Mouse (Mus musculus): ENCODE data around the gene Lmod3. TPM values are rescaled to one million over a fixed set of nuclear protein-coding genes. Genes with fewer than 3 reads are reported as not detected.
"Not testable (repeated sequence)": the region's sequence is repeated elsewhere in the genome, so short reads cannot be mapped to it uniquely, and the experiment has no call there.

The Lmod3 gene
- polyA plus RNA-seq, 1 experiment: not detected

DNA sequence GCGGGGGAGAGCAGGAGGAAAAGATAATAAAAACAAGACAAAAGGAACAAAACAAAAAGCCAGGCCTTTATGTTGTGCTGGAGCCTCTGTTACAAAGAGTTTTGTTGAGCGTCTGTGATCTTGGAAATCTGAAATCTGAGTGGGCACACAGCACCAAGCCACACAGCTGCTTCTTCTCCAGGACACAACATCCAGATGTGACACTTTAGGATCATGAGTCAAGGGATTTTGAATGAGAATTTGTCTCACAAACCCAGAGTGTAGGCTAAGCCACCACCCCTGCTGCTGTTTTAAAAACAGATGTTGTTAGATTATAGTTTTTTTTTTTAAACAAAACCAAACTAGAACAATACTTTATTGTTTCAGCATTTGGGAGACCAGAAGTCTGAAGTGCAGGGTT lies 19.8 kb upstream of the Lmod3 start:
- Histone ChIP-seq H3K27ac (ENCODE audit: control insufficient read depth, insufficient read depth, low read depth, low read length, poor library complexity) (no peak overlapping the region), H3K4me3 (replicated peaks; ENCODE audit: control insufficient read depth, low read depth, low read length) (no peak overlapping the region), H3K4me1 (ENCODE audit: control insufficient read depth, insufficient read depth, low read length) (no peaks in the 10 kb centered on the region)
- 74% methylated on average over 2 of the region's 2 CpGs for WGBS
- TF ChIP-seq CTCF (IDR thresholded peaks at IDR 0.05; ENCODE audit: control insufficient read depth, insufficient read depth, low read length) (no peak), POLR2A (IDR thresholded peaks at IDR 0.05; ENCODE audit: borderline replicate concordance, control insufficient read depth, low read depth, low read length) (no peak)

DNA sequence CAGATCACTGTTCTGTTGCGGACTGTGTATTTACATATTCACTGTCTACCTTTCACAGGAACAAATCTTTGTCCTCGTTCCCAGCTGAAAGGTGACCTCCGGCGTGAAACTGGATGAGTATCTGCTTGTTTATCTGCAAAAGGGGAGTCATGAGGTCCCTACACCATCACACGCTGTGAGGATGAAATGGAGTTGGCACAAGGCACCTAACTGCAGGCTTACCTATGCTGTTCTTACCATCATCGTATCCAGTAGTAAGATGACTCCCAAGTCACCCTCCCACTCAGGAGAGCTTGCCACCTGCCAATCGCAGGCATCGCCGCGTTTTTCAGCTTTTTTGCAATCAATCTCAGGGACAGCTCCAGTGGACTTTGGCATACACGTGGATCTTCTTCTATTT lies 17.0 kb upstream of the Lmod3 start:
- H3K27ac ChIP-seq (ENCODE audit: control insufficient read depth, insufficient read depth, low read depth, low read length, poor library complexity): no peak overlapping the region
- H3K4me1 ChIP-seq (ENCODE audit: control insufficient read depth, insufficient read depth, low read length): no peaks in the 10 kb centered on the region
- WGBS: 83% methylated on average over 11 of the region's 11 CpGs
- no peak for TF ChIP-seq POLR2A (IDR thresholded peaks at IDR 0.05; ENCODE audit: borderline replicate concordance, control insufficient read depth, low read depth, low read length)
- TF ChIP-seq CTCF (IDR thresholded peaks at IDR 0.05; ENCODE audit: control insufficient read depth, insufficient read depth, low read length): no peak
- H3K4me3 ChIP-seq (replicated peaks; ENCODE audit: control insufficient read depth, low read depth, low read length): no peak overlapping the region

DNA sequence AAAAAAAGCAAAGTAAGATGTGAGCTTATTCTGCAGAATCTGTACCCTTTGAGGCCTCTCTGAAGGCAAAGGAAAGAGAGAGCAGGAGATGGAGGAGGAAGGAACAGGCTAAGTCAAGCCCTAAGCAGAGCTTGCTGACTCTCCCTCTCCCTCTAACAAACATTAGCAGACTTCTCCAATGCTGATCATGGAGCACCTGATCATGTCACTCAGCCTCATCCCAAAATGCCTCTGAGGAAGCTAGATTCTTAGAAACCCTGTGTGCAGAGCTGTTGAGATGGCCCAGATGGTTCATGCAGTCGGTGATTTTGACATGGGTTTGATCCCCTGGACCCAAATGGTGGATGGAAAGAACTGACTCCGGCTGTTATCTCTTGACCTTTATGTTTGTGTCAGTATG lies 14.6 kb upstream of the Lmod3 start:
- Histone ChIP-seq H3K27ac (ENCODE audit: control insufficient read depth, insufficient read depth, low read depth, low read length, poor library complexity) (no peak overlapping the region), H3K4me3 (replicated peaks; ENCODE audit: control insufficient read depth, low read depth, low read length) (no peak overlapping the region), H3K4me1 (ENCODE audit: control insufficient read depth, insufficient read depth, low read length) (no peaks in the 10 kb centered on the region)
- TF ChIP-seq POLR2A (IDR thresholded peaks at IDR 0.05; ENCODE audit: borderline replicate concordance, control insufficient read depth, low read depth, low read length) (no peak), CTCF (IDR thresholded peaks at IDR 0.05; ENCODE audit: control insufficient read depth, insufficient read depth, low read length) (no peak)
- 78% methylated on average over 2 of the region's 2 CpGs for WGBS

DNA sequence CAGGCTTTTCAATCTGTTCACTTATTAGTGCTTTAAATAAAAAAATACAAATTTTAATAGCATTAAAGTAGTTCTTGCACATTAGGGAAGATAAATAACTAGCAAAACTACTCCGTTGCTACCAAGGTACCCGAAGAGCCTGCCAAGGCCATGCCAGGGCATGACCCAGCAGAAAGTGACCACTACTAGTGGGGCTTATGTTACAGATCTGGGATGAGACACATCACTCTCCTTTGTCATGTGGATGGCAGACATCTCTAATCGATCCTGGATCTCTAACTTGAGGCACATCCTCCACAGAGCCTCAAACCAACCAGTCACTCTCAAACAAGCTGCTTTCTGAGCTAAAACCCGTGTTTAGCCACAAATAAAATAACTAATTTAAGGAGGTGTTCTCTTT lies 14.1 kb upstream of the Lmod3 start:
- WGBS: 67% methylated on average over 4 of the region's 4 CpGs
- TF ChIP-seq POLR2A (IDR thresholded peaks at IDR 0.05; ENCODE audit: borderline replicate concordance, control insufficient read depth, low read depth, low read length): no peak
- TF ChIP-seq CTCF (IDR thresholded peaks at IDR 0.05; ENCODE audit: control insufficient read depth, insufficient read depth, low read length): no peak
- no peaks in the 10 kb centered on the region for H3K4me1 ChIP-seq (ENCODE audit: control insufficient read depth, insufficient read depth, low read length)
- H3K27ac ChIP-seq (ENCODE audit: control insufficient read depth, insufficient read depth, low read depth, low read length, poor library complexity): no peak overlapping the region
- H3K4me3 ChIP-seq (replicated peaks; ENCODE audit: control insufficient read depth, low read depth, low read length): no peak overlapping the region

DNA sequence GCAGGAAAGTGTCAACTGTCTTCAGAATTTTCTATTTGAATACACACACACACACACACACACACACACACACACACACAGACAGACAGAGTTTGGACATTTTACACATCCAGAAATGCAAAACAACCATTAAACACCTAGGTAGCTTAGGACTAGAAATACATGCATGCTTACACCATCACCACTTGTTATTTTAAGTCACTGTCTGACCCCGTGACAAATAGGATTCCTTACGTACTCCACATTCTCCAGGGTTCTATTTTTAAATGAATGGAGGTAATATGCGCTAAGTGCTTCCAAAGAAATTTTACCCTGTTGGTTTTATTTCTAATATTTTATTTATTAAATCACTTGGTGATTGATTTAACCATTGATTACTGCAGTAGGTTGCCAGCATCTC lies 13.1 kb upstream of the Lmod3 start:
- 80% methylated on average over 3 of the region's 3 CpGs for WGBS
- TF ChIP-seq POLR2A (IDR thresholded peaks at IDR 0.05; ENCODE audit: borderline replicate concordance, control insufficient read depth, low read depth, low read length) (no peak), CTCF (IDR thresholded peaks at IDR 0.05; ENCODE audit: control insufficient read depth, insufficient read depth, low read length) (no peak)
- no peak overlapping the region for H3K4me3 ChIP-seq (replicated peaks; ENCODE audit: control insufficient read depth, low read depth, low read length)
- no peaks in the 10 kb centered on the region for H3K4me1 ChIP-seq (ENCODE audit: control insufficient read depth, insufficient read depth, low read length)
- H3K27ac ChIP-seq (ENCODE audit: control insufficient read depth, insufficient read depth, low read depth, low read length, poor library complexity): no peak overlapping the region

DNA sequence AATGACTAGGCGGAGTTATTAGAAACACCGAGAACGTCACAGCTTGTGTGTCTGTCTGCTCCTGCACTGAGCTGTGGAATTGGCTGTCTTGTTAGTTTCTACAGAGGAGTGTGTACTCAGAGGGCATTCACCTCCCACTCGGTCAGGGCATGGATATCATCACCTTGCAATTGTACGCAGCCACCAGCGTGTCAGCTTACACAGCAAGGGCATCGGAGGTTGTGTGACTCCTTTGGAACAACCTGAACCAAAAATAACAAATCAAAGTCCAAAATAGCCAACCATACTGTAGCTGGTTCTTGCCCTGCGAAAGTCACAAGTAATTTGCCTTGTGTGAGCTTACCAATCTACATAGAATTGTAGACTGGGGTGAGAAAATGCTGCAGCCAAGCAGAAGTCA lies 12.7 kb upstream of the Lmod3 start:
- Histone ChIP-seq H3K4me1 (ENCODE audit: control insufficient read depth, insufficient read depth, low read length) (no peaks in the 10 kb centered on the region), H3K27ac (ENCODE audit: control insufficient read depth, insufficient read depth, low read depth, low read length, poor library complexity) (no peak overlapping the region), H3K4me3 (replicated peaks; ENCODE audit: control insufficient read depth, low read depth, low read length) (no peak overlapping the region)
- 85% methylated on average over 8 of the region's 8 CpGs for WGBS
- TF ChIP-seq POLR2A (IDR thresholded peaks at IDR 0.05; ENCODE audit: borderline replicate concordance, control insufficient read depth, low read depth, low read length) (no peak), CTCF (IDR thresholded peaks at IDR 0.05; ENCODE audit: control insufficient read depth, insufficient read depth, low read length) (no peak)

DNA sequence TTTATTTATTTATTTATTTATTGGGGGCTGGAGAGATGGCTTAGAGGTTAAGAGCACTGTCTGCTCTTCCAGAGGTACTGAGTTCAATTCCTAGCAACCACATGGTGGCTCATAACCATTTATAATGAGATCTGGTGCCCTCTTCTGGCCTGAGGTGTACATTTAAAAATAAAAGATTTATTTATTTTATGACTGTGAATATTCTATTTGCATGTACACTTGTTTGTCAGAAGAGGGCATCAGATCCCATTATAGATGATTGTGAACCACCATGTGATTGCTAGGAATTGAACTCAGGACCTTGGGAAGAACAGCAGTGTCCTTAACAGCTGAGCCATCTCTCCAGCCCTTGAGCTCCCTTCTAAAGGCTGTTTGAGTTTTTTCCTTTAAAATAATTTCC lies 11.2 kb upstream of the Lmod3 start:
- not testable (repeated sequence) for H3K4me1 ChIP-seq (ENCODE audit: control insufficient read depth, insufficient read depth, low read length); H3K27ac ChIP-seq (ENCODE audit: control insufficient read depth, insufficient read depth, low read depth, low read length, poor library complexity); H3K4me3 ChIP-seq (replicated peaks; ENCODE audit: control insufficient read depth, low read depth, low read length)

DNA sequence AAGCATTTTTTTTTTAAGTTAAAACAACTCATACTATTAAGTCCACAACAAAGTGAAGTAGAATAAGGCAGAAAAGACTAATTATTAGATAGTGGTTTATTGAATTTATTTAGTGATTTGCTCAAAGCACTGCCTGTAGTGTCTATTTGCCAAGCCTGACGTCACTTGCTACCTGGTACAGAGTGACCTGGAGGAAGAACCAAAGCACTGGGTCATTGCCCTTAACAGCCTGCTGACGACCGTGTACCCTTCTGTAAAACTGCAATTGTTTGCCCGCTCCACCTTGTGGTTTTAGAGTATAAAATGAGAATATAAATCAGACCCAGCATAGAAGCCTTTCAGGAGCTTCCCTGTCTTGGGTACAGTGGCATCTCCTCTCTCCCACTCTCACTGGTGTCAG lies 9.7 kb upstream of the Lmod3 start:
- H3K27ac ChIP-seq (ENCODE audit: control insufficient read depth, insufficient read depth, low read depth, low read length, poor library complexity): no peak overlapping the region
- H3K4me1 ChIP-seq (ENCODE audit: control insufficient read depth, insufficient read depth, low read length): no peaks in the 10 kb centered on the region
- no peak overlapping the region for H3K4me3 ChIP-seq (replicated peaks; ENCODE audit: control insufficient read depth, low read depth, low read length)
- no peak for TF ChIP-seq POLR2A (IDR thresholded peaks at IDR 0.05; ENCODE audit: borderline replicate concordance, control insufficient read depth, low read depth, low read length)
- no peak for TF ChIP-seq CTCF (IDR thresholded peaks at IDR 0.05; ENCODE audit: control insufficient read depth, insufficient read depth, low read length)
- WGBS: 61% methylated on average over 4 of the region's 4 CpGs

DNA sequence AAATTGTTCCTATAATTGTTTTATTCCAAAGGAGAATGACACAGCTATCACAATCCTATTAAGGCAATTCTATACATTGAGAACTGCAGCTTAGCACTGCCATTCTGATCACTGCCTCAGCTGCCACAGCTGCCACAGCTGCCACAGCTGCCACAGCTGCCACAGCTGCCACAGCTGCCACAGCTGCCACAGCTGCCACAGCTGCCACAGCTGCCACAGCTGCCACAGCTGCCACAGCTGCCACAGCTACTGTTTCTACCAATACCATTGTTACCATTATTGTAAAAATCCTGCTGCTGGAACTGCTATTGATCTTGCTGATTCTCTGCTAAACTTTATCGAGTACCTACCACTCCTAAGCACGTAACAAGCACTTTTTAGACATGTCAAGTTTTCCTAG lies 7.4 kb upstream of the Lmod3 start:
- not testable (repeated sequence) for H3K27ac ChIP-seq (ENCODE audit: control insufficient read depth, insufficient read depth, low read depth, low read length, poor library complexity); H3K4me3 ChIP-seq (replicated peaks; ENCODE audit: control insufficient read depth, low read depth, low read length); H3K4me1 ChIP-seq (ENCODE audit: control insufficient read depth, insufficient read depth, low read length)
- 80% methylated on average over 2 of the region's 2 CpGs for WGBS
